Mouse (Mus musculus): ENCODE data around the gene Fbxl15. TPM values are rescaled to one million over a fixed set of nuclear protein-coding genes. Genes with fewer than 3 reads are reported as not detected.

Gene Fbxl15
- polyA plus RNA-seq, 1 experiment, result 15.3 TPM

GRCm38 (mm10) chr19:46337719-46338330 lies 9.8 kb downstream of the Fbxl15 start:
- no peak for TF ChIP-seq MYOG (IDR thresholded peaks at IDR 0.05; ENCODE audit: control insufficient read depth in 1 of 3, insufficient read depth in 1 of 3, insufficient read length in 2 of 3, low read depth in 2 of 3)
- no peak for TF ChIP-seq SRF (IDR thresholded peaks at IDR 0.05; ENCODE audit: control insufficient read depth, insufficient read length, low read depth)
- no peak for TF ChIP-seq POLR2AphosphoS2 (IDR thresholded peaks at IDR 0.05; ENCODE audit: insufficient read length, low read depth)
- TF ChIP-seq E2F4 (IDR thresholded peaks at IDR 0.05; ENCODE audit: insufficient read depth), result no peak
- no peaks in the 10 kb centered on the region for H3K27me3 ChIP-seq (ENCODE audit: control insufficient read depth, insufficient read depth, insufficient read length)
- H3K4me3 ChIP-seq, result peak overlapping the region; percentile 76
- H3K36me3 ChIP-seq (ENCODE audit: control insufficient read depth, insufficient read depth), result no peaks in the 10 kb centered on the region
- H3ac ChIP-seq (ENCODE audit: control insufficient read depth, insufficient read length), result peak overlapping the region; percentile 74
- no peaks in the 10 kb centered on the region for H3K79me2 ChIP-seq (ENCODE audit: control insufficient read depth, insufficient read depth)
- H3K4me2 ChIP-seq (ENCODE audit: low read depth), result peak overlapping the region; percentile 86

GRCm38 (mm10) chr19:46338331-46338936 lies 10.4 kb downstream of the Fbxl15 start, which contains the start of gene Cuedc2:
Cuedc2 (minus strand) TSS chr19:46338702.
- no peaks in the 10 kb centered on the region for H3K79me2 ChIP-seq (ENCODE audit: control insufficient read depth, insufficient read depth)
- no peaks in the 10 kb centered on the region for H3K36me3 ChIP-seq (ENCODE audit: control insufficient read depth, insufficient read depth)
- peak within 1 kb of the TSS; percentile 87 for H3K4me2 ChIP-seq (ENCODE audit: low read depth)
- peak within 1 kb of the TSS; percentile 74 for H3ac ChIP-seq (ENCODE audit: control insufficient read depth, insufficient read length)
- peak; percentile 60 for TF ChIP-seq SRF (IDR thresholded peaks at IDR 0.05; ENCODE audit: control insufficient read depth, insufficient read length, low read depth)
- no peak for TF ChIP-seq E2F4 (IDR thresholded peaks at IDR 0.05; ENCODE audit: insufficient read depth)
- TF ChIP-seq POLR2A (IDR thresholded peaks at IDR 0.05; ENCODE audit: insufficient read length, low read depth), result peak; percentile 46
- TF ChIP-seq USF1 (IDR thresholded peaks at IDR 0.05; ENCODE audit: low read depth), result peak; percentile 74
- peak within 1 kb of the TSS; percentile 76 for H3K4me3 ChIP-seq
- no peaks in the 10 kb centered on the region for H3K27me3 ChIP-seq (ENCODE audit: control insufficient read depth, insufficient read depth, insufficient read length)

GRCm38 (mm10) chr19:46338942-46339286 lies 10.9 kb downstream of the Fbxl15 start:
- no peak for TF ChIP-seq POLR2A (IDR thresholded peaks at IDR 0.05; ENCODE audit: insufficient read length, low read depth)
- TF ChIP-seq POLR2AphosphoS2 (IDR thresholded peaks at IDR 0.05; ENCODE audit: insufficient read length, low read depth), result no peak
- TF ChIP-seq E2F4 (IDR thresholded peaks at IDR 0.05; ENCODE audit: insufficient read depth), result no peak
- no peak for TF ChIP-seq MAX (IDR thresholded peaks at IDR 0.05; ENCODE audit: low read depth)
- no peak for TF ChIP-seq TCF3 (IDR thresholded peaks at IDR 0.05; ENCODE audit: insufficient read length, low read depth)
- no peak for TF ChIP-seq USF1 (IDR thresholded peaks at IDR 0.05; ENCODE audit: low read depth)
- no peak for TF ChIP-seq SRF (IDR thresholded peaks at IDR 0.05; ENCODE audit: control insufficient read depth, insufficient read length, low read depth)
- TF ChIP-seq TCF12 (IDR thresholded peaks at IDR 0.05; ENCODE audit: insufficient read depth, poor library complexity, severe bottlenecking), result no peak
- no peak for TF ChIP-seq MYOD1 (IDR thresholded peaks at IDR 0.05; ENCODE audit: control insufficient read depth in 1 of 3, insufficient read length in 2 of 3, low read depth in 2 of 3)
- no peak for TF ChIP-seq MYOG (IDR thresholded peaks at IDR 0.05; ENCODE audit: control insufficient read depth in 1 of 3, insufficient read depth in 1 of 3, insufficient read length in 2 of 3, low read depth in 2 of 3)
- no peaks in the 10 kb centered on the region for H3K36me3 ChIP-seq (ENCODE audit: control insufficient read depth, insufficient read depth)
- H3K79me2 ChIP-seq (ENCODE audit: control insufficient read depth, insufficient read depth), result no peaks in the 10 kb centered on the region
- H3K4me3 ChIP-seq, result peak overlapping the region; percentile 76
- H3ac ChIP-seq (ENCODE audit: control insufficient read depth, insufficient read length), result peak overlapping the region; percentile 74
- no peaks in the 10 kb centered on the region for H3K27me3 ChIP-seq (ENCODE audit: control insufficient read depth, insufficient read depth, insufficient read length)
- H3K4me2 ChIP-seq (ENCODE audit: low read depth), result peak overlapping the region; percentile 87

GRCm38 (mm10) chr19:46339287-46339971 lies 11.4 kb downstream of the Fbxl15 start:
- H3K4me2 ChIP-seq (ENCODE audit: low read depth), result peak overlapping the region; percentile 87
- no peak for TF ChIP-seq MYOG (IDR thresholded peaks at IDR 0.05; ENCODE audit: control insufficient read depth in 1 of 3, insufficient read depth in 1 of 3, insufficient read length in 2 of 3, low read depth in 2 of 3)
- no peak for TF ChIP-seq MYOD1 (IDR thresholded peaks at IDR 0.05; ENCODE audit: control insufficient read depth in 1 of 3, insufficient read length in 2 of 3, low read depth in 2 of 3)
- TF ChIP-seq REST (IDR thresholded peaks at IDR 0.05; ENCODE audit: insufficient read depth, insufficient read length), result no peak
- no peak for TF ChIP-seq MAX (IDR thresholded peaks at IDR 0.05; ENCODE audit: low read depth)
- TF ChIP-seq TCF3 (IDR thresholded peaks at IDR 0.05; ENCODE audit: insufficient read length, low read depth), result no peak
- TF ChIP-seq POLR2AphosphoS2 (IDR thresholded peaks at IDR 0.05; ENCODE audit: insufficient read length, low read depth), result no peak
- H3K36me3 ChIP-seq (ENCODE audit: control insufficient read depth, insufficient read depth), result no peaks in the 10 kb centered on the region
- no peaks in the 10 kb centered on the region for H3K79me2 ChIP-seq (ENCODE audit: control insufficient read depth, insufficient read depth)
- no peak overlapping the region for H3ac ChIP-seq (ENCODE audit: control insufficient read depth, insufficient read length)
- H3K27me3 ChIP-seq (ENCODE audit: control insufficient read depth, insufficient read depth, insufficient read length), result no peaks in the 10 kb centered on the region
- H3K4me3 ChIP-seq, result peak overlapping the region; percentile 76

GRCm38 (mm10) chr19:46344710-46345419 lies 16.9 kb downstream of the Fbxl15 start:
- Histone ChIP-seq H3ac (ENCODE audit: control insufficient read depth, insufficient read length) (no peak overlapping the region), H3K4me3 (no peak overlapping the region), H3K79me2 (ENCODE audit: control insufficient read depth, insufficient read depth) (no peaks in the 10 kb centered on the region), H3K27me3 (ENCODE audit: control insufficient read depth, insufficient read depth, insufficient read length) (no peaks in the 10 kb centered on the region), H3K4me2 (ENCODE audit: low read depth) (no peak overlapping the region), H3K36me3 (ENCODE audit: control insufficient read depth, insufficient read depth) (no peaks in the 10 kb centered on the region)
- TF ChIP-seq E2F4 (IDR thresholded peaks at IDR 0.05; ENCODE audit: insufficient read depth) (no peak), TCF12 (IDR thresholded peaks at IDR 0.05; ENCODE audit: insufficient read depth, poor library complexity, severe bottlenecking) (no peak), MYOD1 (IDR thresholded peaks at IDR 0.05; ENCODE audit: control insufficient read depth in 1 of 3, insufficient read length in 2 of 3, low read depth in 2 of 3) (no peak), REST (IDR thresholded peaks at IDR 0.05; ENCODE audit: insufficient read depth, insufficient read length) (no peak), MYOG (IDR thresholded peaks at IDR 0.05; ENCODE audit: control insufficient read depth in 1 of 3, insufficient read depth in 1 of 3, insufficient read length in 2 of 3, low read depth in 2 of 3) (no peak)
